Mouse (Mus musculus) intestine, embryonic 15.5 days (tissue): ENCODE results near the gene Slc25a28. TPM values are rescaled to one million over a fixed set of nuclear protein-coding genes. Genes with fewer than 3 reads are reported as not detected.
A peak's percentile ranks its signal among the peaks of the same experiment; 100 is the strongest.

Source experiments
- ATAC-seq: fragments of 200-750 bp; cut with Nextera tagmentation; 2 replicates; pipeline ENCODE4 v1.8.0; 2017; ENCODE audit warnings: moderate TSS enrichment, moderate library complexity
- H3K27ac ChIP-seq: fragments of 300-500 bp; sonication (generic); 2 replicates; pipeline ENCODE4 v1.5.1; 2015; ENCODE audit warnings: mild to moderate bottlenecking, inconsistent platforms
- H3K27me3 ChIP-seq: fragments of 300-500 bp; sonication (generic); replicated peaks from 2 replicates; pipeline ENCODE4 v1.6.1; 2015; ENCODE audit warnings: inconsistent platforms
- H3K36me3 ChIP-seq: fragments of 300-500 bp; sonication (generic); 2 replicates; pipeline ENCODE4 v1.6.1; 2015; ENCODE audit warnings: inconsistent platforms
- H3K4me1 ChIP-seq: fragments of 300-500 bp; sonication (generic); replicated peaks from 2 replicates; pipeline ENCODE4 v1.6.1; 2015; ENCODE audit warnings: inconsistent platforms
- H3K4me2 ChIP-seq: fragments of 300-500 bp; sonication (generic); replicated peaks from 2 replicates; pipeline ENCODE4 v1.6.1; 2015; ENCODE audit warnings: mild to moderate bottlenecking, inconsistent platforms
- H3K4me3 ChIP-seq: fragments of 300-500 bp; sonication (generic); replicated peaks from 2 replicates; pipeline ENCODE4 v1.5.1; 2015; ENCODE audit warnings: inconsistent platforms
- H3K9ac ChIP-seq: fragments of 300-500 bp; sonication (generic); 2 replicates; pipeline ENCODE4 v1.6.1; 2015; ENCODE audit warnings: inconsistent platforms
- H3K9me3 ChIP-seq: fragments of 300-500 bp; sonication (generic); 2 replicates; pipeline ENCODE4 v1.6.1; 2016; ENCODE audit warnings: inconsistent platforms
- WGBS: fragments of 180-500 bp; shearing (Covaris S2); methylation state at CpG from one replicate; pipeline ENCODE4 v1.1.7; 2015; 5-methylcytosine and 5-hydroxymethylcytosine counted together
- polyA plus RNA-seq: library from polyadenylated mRNA; unstranded; fragments of >200 nt; fragmentation: Nextera tagmentation; extraction: Ambion mirVana; gene quantifications from 2 replicates; pipeline ENCODE4 v1.2.1, GENCODE M21; 2015

The Slc25a28 gene
- 19.1 and 19.9 TPM in 2 replicates for polyA plus RNA-seq

GRCm38 (mm10) chr19:43674730-43675524 lies at the start of gene Slc25a28:
Slc25a28 (minus strand) TSS chr19:43674881.
- no peaks in the 10 kb centered on the region for H3K9me3 ChIP-seq
- ATAC-seq: peak; percentile 97
- H3K4me2 ChIP-seq: peak within 1 kb of the TSS; percentile 75
- under 1% methylated on average over 75 of the region's 79 CpGs for WGBS
- H3K4me3 ChIP-seq: peak within 1 kb of the TSS; percentile 92
- H3K27me3 ChIP-seq: no peaks in the 10 kb centered on the region
- H3K36me3 ChIP-seq: no peaks in the 10 kb centered on the region
- H3K9ac ChIP-seq: peak within 1 kb of the TSS; percentile 95
- peak within 1 kb of the TSS; percentile 99 for H3K27ac ChIP-seq
- peaks cover 17% of the 10 kb centered on the region for H3K4me1 ChIP-seq

DNA sequence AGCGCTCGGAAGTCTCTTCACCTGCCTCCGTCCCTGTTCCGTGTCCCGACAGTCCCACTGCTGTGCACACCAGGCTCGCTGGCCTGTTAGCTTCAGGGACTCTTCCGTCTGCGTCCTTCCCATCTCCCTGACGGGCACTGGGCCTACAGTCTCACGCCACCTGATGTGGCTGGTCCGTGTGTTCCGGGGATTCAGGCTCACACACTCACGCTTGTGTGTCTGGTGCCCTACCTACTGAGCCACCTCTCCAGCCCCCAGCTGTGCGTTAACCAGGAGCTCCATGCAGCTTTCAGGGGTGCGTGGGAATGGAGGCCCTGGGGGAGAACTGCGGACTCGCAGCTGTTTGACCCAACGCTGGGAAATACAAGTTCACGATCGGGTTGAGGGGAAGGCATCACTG lies 49.5 kb upstream of the Slc25a28 start:
- H3K27ac ChIP-seq: no peak overlapping the region
- no peaks in the 10 kb centered on the region for H3K9me3 ChIP-seq
- peaks cover 43% of the 10 kb centered on the region for H3K36me3 ChIP-seq
- 93% methylated on average over 20 of the region's 20 CpGs for WGBS
- no peak overlapping the region for H3K4me2 ChIP-seq
- H3K9ac ChIP-seq: no peak overlapping the region
- H3K4me1 ChIP-seq: no peaks in the 10 kb centered on the region
- ATAC-seq: no peak
- no peak overlapping the region for H3K4me3 ChIP-seq
- no peaks in the 10 kb centered on the region for H3K27me3 ChIP-seq

DNA sequence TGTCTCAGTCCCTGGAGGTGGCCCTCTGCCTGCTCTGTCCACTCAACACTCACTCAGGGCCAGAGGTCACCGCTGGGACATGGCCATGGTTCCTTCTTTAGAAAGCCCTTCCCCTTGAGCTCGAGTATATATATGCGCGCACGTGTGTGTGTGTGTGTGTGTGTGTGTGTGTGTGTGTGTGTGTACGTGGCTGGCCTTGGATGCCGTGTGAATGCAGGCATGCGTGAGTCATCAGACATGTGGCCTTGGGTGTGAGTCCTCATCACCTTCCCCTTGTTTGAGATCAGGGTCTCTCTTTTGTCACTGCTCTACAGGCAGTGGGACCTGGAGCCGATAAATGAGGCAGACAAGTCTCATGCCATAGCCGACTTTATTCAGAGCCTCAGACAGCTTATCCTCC lies 48.8 kb upstream of the Slc25a28 start:
- no peak overlapping the region for H3K9ac ChIP-seq
- no peaks in the 10 kb centered on the region for H3K9me3 ChIP-seq
- ATAC-seq: no peak
- H3K27me3 ChIP-seq: no peaks in the 10 kb centered on the region
- H3K4me3 ChIP-seq: no peak overlapping the region
- H3K27ac ChIP-seq: no peak overlapping the region
- WGBS: 82% methylated on average over 10 of the region's 10 CpGs
- peaks cover 44% of the 10 kb centered on the region for H3K36me3 ChIP-seq
- H3K4me2 ChIP-seq: no peak overlapping the region
- no peaks in the 10 kb centered on the region for H3K4me1 ChIP-seq

GRCm38 (mm10) chr19:43722891-43723290 lies 48.2 kb upstream of the Slc25a28 start:
- WGBS: 72% methylated on average over 8 of the region's 8 CpGs
- Histone ChIP-seq H3K27ac (no peak overlapping the region), H3K27me3 (no peaks in the 10 kb centered on the region), H3K9ac (no peak overlapping the region), H3K9me3 (no peaks in the 10 kb centered on the region), H3K4me3 (no peak overlapping the region), H3K4me2 (no peak overlapping the region), H3K4me1 (no peaks in the 10 kb centered on the region), H3K36me3 (peaks cover 42% of the 10 kb centered on the region)
- no peak for ATAC-seq

DNA sequence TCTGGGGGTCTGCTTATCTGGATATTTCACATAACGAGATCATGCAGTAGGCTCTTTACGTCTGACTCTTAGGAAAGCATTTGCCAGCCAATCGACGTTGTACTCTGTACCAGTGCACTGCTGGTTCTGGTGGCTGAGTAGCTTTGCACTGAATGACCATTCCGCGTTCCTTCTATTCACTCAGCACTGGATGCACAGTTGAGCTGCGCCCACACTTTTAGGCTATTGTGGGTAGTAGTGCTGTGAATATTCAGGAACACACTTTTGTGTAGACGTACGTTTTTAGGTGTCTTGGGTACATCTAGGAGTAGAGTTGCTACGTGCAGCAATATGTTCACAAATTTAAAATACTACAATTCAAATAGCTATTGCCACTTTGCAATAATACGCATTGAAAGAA lies 45.4 kb upstream of the Slc25a28 start:
- Histone ChIP-seq H3K4me3 (no peak overlapping the region), H3K36me3 (peaks cover 38% of the 10 kb centered on the region), H3K9ac (no peak overlapping the region), H3K27ac (no peak overlapping the region), H3K9me3 (no peaks in the 10 kb centered on the region), H3K4me1 (no peaks in the 10 kb centered on the region), H3K27me3 (no peaks in the 10 kb centered on the region), H3K4me2 (no peak overlapping the region)
- WGBS: 95% methylated on average over 11 of the region's 11 CpGs
- ATAC-seq: no peak

GRCm38 (mm10) chr19:43711971-43712370 lies 37.3 kb upstream of the Slc25a28 start:
- ATAC-seq: peak; percentile 26
- no peak overlapping the region for H3K4me2 ChIP-seq
- peak overlapping the region; percentile 62 for H3K27ac ChIP-seq
- no peak overlapping the region for H3K4me3 ChIP-seq
- 79% methylated on average over 5 of the region's 5 CpGs for WGBS
- H3K4me1 ChIP-seq: no peaks in the 10 kb centered on the region; the same call in 1 of the 2 replicates
- H3K36me3 ChIP-seq: peaks cover 10% of the 10 kb centered on the region; the same call in 1 of the 2 replicates
- no peaks in the 10 kb centered on the region for H3K9me3 ChIP-seq
- H3K27me3 ChIP-seq: no peaks in the 10 kb centered on the region
- no peak overlapping the region for H3K9ac ChIP-seq

DNA sequence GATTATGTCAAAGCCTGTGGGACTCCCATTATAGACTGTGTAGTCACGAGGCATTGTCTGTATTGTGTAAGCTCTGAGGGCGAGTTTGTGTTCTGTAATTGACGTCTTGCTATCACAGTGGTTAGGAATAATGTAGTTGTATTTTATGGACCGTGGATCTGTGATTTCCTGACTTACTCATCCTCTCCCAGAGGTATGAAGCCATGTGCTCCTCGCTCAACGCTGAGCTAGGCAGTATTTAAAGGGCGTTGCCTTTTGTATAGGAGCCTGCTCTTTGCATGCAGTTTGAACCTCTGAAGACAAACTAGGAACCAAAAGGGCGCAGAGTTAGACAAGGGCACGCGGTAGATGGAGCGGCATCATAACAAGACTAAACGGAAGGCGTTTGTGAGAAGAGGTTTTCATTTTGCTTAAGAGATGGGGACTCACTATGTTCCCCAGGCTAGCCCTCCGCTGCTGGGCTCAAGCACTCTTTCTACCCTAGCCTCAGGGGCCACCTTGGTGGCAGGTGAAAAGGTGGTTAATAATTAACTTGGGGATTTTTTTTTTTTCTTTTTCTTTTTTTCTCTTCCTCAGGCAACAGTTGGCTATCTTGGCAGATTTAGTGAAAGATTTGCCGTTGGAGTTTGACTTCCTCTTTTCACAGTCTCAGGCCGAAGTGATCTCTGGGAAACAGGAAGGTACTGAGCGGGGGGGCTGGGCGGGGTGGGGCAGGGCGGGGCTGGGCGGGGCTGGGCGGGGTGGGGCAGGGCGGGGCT lies 36.7 kb upstream of the Slc25a28 start:
- H3K4me3 ChIP-seq: no peak overlapping the region
- no peaks in the 10 kb centered on the region; the same call in 1 of the 2 replicates for H3K4me1 ChIP-seq
- H3K4me2 ChIP-seq: no peak overlapping the region; the same call in 1 of the 2 replicates
- 44% methylated on average over 22 of the region's 22 CpGs for WGBS
- no peaks in the 10 kb centered on the region for H3K27me3 ChIP-seq
- H3K27ac ChIP-seq: peak overlapping the region; percentile 88
- peaks cover 10% of the 10 kb centered on the region; the same call in 1 of the 2 replicates for H3K36me3 ChIP-seq
- no peaks in the 10 kb centered on the region for H3K9me3 ChIP-seq
- ATAC-seq: peak; percentile 93
- H3K9ac ChIP-seq: no peak overlapping the region

DNA sequence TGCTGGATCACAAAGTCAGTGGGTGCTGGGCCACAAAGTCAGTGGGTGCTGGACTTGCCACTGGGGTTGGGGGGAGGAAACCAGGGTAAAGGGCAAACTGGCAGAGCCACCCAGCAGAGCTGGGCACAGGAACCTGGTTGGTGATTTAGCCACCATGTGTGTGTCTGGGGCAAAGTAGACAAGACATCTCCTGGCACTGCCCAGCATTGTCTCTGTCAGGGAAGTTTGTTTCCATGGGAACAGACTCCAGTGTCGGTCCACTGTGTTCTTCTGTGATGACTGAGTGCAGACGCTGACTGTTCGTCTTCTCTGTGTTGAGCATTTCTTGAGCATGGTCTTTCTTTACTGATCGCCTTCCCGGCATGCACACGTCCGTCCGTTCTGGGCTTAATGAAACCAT lies 34.6 kb upstream of the Slc25a28 start:
- no peak overlapping the region for H3K9ac ChIP-seq
- H3K4me2 ChIP-seq: no peak overlapping the region
- no peak overlapping the region for H3K27ac ChIP-seq
- 83% methylated on average over 8 of the region's 8 CpGs for WGBS
- H3K27me3 ChIP-seq: no peaks in the 10 kb centered on the region
- peaks cover 4% of the 10 kb centered on the region for H3K4me1 ChIP-seq
- peaks cover 19% of the 10 kb centered on the region for H3K36me3 ChIP-seq
- no peaks in the 10 kb centered on the region for H3K9me3 ChIP-seq
- no peak for ATAC-seq
- no peak overlapping the region for H3K4me3 ChIP-seq

DNA sequence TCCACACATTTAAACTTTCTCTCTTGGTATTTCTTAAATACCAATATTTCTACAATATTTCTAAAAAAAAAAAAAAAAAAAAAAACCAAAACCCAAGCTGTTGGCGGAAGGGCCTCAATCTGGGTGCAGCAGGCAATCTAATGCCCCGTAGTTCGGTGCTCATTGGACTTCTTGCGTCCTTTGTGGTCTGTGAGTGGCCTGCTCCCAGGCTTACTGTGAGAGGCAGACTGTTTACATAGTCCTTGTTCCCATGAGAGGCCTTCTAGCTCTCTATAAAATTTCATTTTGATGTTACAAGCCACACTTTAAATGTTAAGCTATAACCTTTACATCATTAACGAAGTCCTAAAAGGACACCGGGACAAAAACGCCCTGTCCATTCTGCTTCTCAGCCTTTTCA lies 33.5 kb upstream of the Slc25a28 start:
- no peaks in the 10 kb centered on the region for H3K9me3 ChIP-seq
- H3K36me3 ChIP-seq: peaks cover 19% of the 10 kb centered on the region
- WGBS: 81% methylated on average over 7 of the region's 7 CpGs
- no peaks in the 10 kb centered on the region for H3K27me3 ChIP-seq
- no peak overlapping the region for H3K27ac ChIP-seq
- ATAC-seq: no peak
- H3K4me1 ChIP-seq: peaks cover 4% of the 10 kb centered on the region
- no peak overlapping the region for H3K9ac ChIP-seq
- no peak overlapping the region for H3K4me3 ChIP-seq
- no peak overlapping the region for H3K4me2 ChIP-seq

GRCm38 (mm10) chr19:43704787-43705497 lies 30.3 kb upstream of the Slc25a28 start:
- Histone ChIP-seq H3K27ac (no peak overlapping the region), H3K27me3 (no peaks in the 10 kb centered on the region), H3K4me2 (no peak overlapping the region), H3K9ac (no peak overlapping the region), H3K36me3 (peaks cover 20% of the 10 kb centered on the region), H3K4me1 (peaks cover 4% of the 10 kb centered on the region; the same call in 1 of the 2 replicates), H3K4me3 (no peak overlapping the region), H3K9me3 (no peaks in the 10 kb centered on the region)
- 77% methylated on average over 17 of the region's 17 CpGs for WGBS
- ATAC-seq: peak; percentile 74

- 59% methylated on average over 11 of the region's 11 CpGs for WGBS
- no peak overlapping the region for H3K9ac ChIP-seq
- no peak overlapping the region for H3K27ac ChIP-seq
- no peak overlapping the region for H3K4me3 ChIP-seq
- H3K36me3 ChIP-seq: peaks cover 18% of the 10 kb centered on the region
- no peak overlapping the region for H3K4me2 ChIP-seq
- no peaks in the 10 kb centered on the region for H3K9me3 ChIP-seq
- peaks cover 4% of the 10 kb centered on the region; the same call in 1 of the 2 replicates for H3K4me1 ChIP-seq
- ATAC-seq: no peak
- H3K27me3 ChIP-seq: no peaks in the 10 kb centered on the region
Observed at GRCm38 (mm10) chr19:43704211-43704610, 29.5 kb upstream of the Slc25a28 start.

DNA sequence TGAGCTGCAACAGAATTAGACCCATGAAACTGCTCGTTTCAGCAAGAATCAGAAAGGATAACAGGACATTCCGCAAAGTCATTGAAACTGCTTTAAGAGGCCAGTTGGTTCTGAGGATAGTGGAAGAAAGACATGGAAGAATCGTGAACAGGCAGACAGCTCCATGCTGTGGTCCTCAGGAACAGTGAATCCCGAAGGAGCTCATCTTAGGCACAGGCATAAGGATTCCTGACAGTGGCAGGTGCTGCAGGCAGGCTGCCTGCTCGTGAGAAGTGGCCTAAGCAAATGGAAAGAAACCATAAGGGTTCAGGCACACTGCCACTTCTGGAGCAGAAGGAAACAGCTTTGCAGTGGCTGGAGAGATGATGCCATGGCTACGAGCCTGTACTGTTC lies 25.1 kb upstream of the Slc25a28 start:
- Histone ChIP-seq H3K9ac (no peak overlapping the region), H3K9me3 (no peaks in the 10 kb centered on the region), H3K36me3 (0 out of 2 replicates have a peak, but pooled peaks cover 4% of the 10 kb centered on the region), H3K4me3 (no peak overlapping the region), H3K4me2 (no peak overlapping the region), H3K27me3 (no peaks in the 10 kb centered on the region), H3K27ac (no peak overlapping the region), H3K4me1 (0 out of 2 replicates have a peak, but pooled peaks cover 6% of the 10 kb centered on the region)
- WGBS: 84% methylated on average over 6 of the region's 6 CpGs
- ATAC-seq: no peak
